Mouse (Mus musculus) myocyte (in vitro differentiated cells): ENCODE measurements around the gene Nek2.

Experiments used
- CEBPB ChIP-seq: IDR thresholded peaks from 2 replicates; pipeline ENCODE4 v1.6.1; 2011; ENCODE audit warnings: mild to moderate bottlenecking, moderate library complexity; ENCODE audit not compliant: poor library complexity, insufficient read depth, severe bottlenecking
- E2F4 ChIP-seq: IDR thresholded peaks from one replicate; pipeline ENCODE4 v1.6.1; 2011; ENCODE audit warnings: mild to moderate bottlenecking, control low read depth, moderate library complexity; ENCODE audit not compliant: insufficient read depth
- MAX ChIP-seq: IDR thresholded peaks from one replicate; pipeline ENCODE4 v1.6.1; 2011; ENCODE audit warnings: low read depth, mild to moderate bottlenecking, control low read depth
- MYOD1 ChIP-seq, 3 experiments: IDR thresholded peaks; one replicate each; pipeline ENCODE4 v1.6.1; 2011; ENCODE audit warnings: control low read depth in 2 of 3, low read depth in 2 of 3, mild to moderate bottlenecking in 2 of 3, moderate library complexity in 1 of 3; ENCODE audit not compliant: insufficient read length in 2 of 3, control insufficient read depth in 1 of 3
- MYOG ChIP-seq, 3 experiments: IDR thresholded peaks; one replicate each; pipeline ENCODE4 v1.6.1; 2011; ENCODE audit warnings: control low read depth in 2 of 3, low read depth in 2 of 3, mild to moderate bottlenecking in 2 of 3; ENCODE audit not compliant: insufficient read length in 2 of 3, control insufficient read depth in 1 of 3, insufficient read depth in 1 of 3
- POLR2A ChIP-seq: IDR thresholded peaks from one replicate; pipeline ENCODE4 v1.6.1; 2011; ENCODE audit warnings: low read depth, mild to moderate bottlenecking, control low read depth, moderate library complexity; ENCODE audit not compliant: insufficient read length
- POLR2AphosphoS2 ChIP-seq: IDR thresholded peaks from one replicate; pipeline ENCODE4 v1.6.1; 2011; ENCODE audit warnings: low read depth, control low read depth; ENCODE audit not compliant: insufficient read length
- REST ChIP-seq: IDR thresholded peaks from one replicate; pipeline ENCODE4 v1.6.1; 2011; ENCODE audit warnings: mild to moderate bottlenecking, control low read depth, moderate library complexity; ENCODE audit not compliant: insufficient read depth, insufficient read length
- SRF ChIP-seq: IDR thresholded peaks from one replicate; pipeline ENCODE4 v1.6.1; 2011; ENCODE audit warnings: low read depth; ENCODE audit not compliant: control insufficient read depth, insufficient read length
- TCF12 ChIP-seq: IDR thresholded peaks from one replicate; pipeline ENCODE4 v1.6.1; 2011; ENCODE audit warnings: mild to moderate bottlenecking, control low read depth; ENCODE audit not compliant: poor library complexity, insufficient read depth, severe bottlenecking
- TCF3 ChIP-seq: IDR thresholded peaks from one replicate; pipeline ENCODE4 v1.6.1; 2011; ENCODE audit warnings: low read depth, control low read depth; ENCODE audit not compliant: insufficient read length
- USF1 ChIP-seq: IDR thresholded peaks from one replicate; pipeline ENCODE4 v1.6.1; 2011; ENCODE audit warnings: low read depth, mild to moderate bottlenecking, control low read depth, moderate library complexity

DNA sequence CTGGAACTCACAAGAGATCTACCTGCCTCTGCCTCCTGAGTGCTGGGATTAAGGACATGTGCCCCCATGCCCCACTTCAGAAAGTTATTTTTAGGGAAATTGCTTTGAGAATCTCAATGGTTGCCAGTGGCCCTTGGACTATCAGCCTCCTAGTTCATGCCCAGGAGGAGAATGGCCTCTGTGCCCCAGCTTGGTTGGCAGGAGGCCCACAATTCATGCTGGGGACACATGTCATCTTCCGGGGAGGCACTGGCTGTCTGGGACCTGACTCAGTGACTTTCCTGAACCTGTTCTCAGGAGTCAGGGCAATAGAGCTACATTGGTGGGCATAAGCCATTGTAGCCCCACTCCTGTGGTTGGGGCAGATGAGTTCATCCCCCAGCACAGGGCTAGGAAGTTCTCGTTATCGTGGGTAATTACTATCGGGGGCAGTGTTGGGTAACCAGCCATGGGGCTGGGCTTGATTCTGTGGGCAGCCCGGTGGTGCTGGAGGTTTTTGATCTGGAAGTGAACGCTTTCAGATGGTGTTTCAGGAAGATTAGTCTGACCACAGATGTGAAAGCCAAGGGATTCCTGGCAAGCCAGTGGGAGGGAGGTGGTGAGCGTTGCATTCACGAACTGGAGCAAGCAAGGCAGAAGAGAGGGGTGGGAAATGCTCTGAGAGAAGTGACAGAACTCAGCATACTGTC, 59.8 kb downstream of the Nek2 start:
- TF ChIP-seq CEBPB (0 out of 2 replicates have a peak, but pooled peaks have one; percentile 32), POLR2A (no peak), MYOD1 (IDR thresholded peaks at IDR 0.05; ENCODE audit: control insufficient read depth in 1 of 3, insufficient read length in 2 of 3, low read depth in 2 of 3) (no peak), POLR2AphosphoS2 (no peak), TCF12 (no peak), E2F4 (no peak), TCF3 (no peak), USF1 (no peak), MAX (no peak), SRF (no peak), REST (no peak), MYOG (IDR thresholded peaks at IDR 0.05; ENCODE audit: control insufficient read depth in 1 of 3, insufficient read depth in 1 of 3, insufficient read length in 2 of 3, low read depth in 2 of 3) (no peak)
